Mouse (Mus musculus): ENCODE data around the gene 9530053A07Rik. TPM values are rescaled to one million over a fixed set of nuclear protein-coding genes. Genes with fewer than 3 reads are reported as not detected.

9530053A07Rik gene
- polyA plus RNA-seq, 2 experiments, result not detected

GRCm38 (mm10) chr7:28159292-28159691 is 30.0 kb downstream of the 9530053A07Rik start:
- TF ChIP-seq CTCF (IDR thresholded peaks at IDR 0.05; ENCODE audit: low read depth), result no peak
- TF ChIP-seq EP300 (IDR thresholded peaks at IDR 0.05; ENCODE audit: low read depth), result no peak
- no peak overlapping the region for H3K27ac ChIP-seq
- H3K4me1 ChIP-seq (replicated peaks; ENCODE audit: control insufficient read depth in 2 of 2, insufficient read depth in 2 of 2, low read length in 1 of 2), result no peaks in the 10 kb centered on the region
- H3K4me2 ChIP-seq (ENCODE audit: low read depth), result no peak overlapping the region
- no peak overlapping the region for H3K4me3 ChIP-seq (ENCODE audit: insufficient read depth in 1 of 2, low read depth in 2 of 2, low read length in 2 of 2)
- H3K9me3 ChIP-seq (ENCODE audit: control insufficient read depth, low read length), result no peaks in the 10 kb centered on the region
- no peak overlapping the region for H3K9ac ChIP-seq (replicated peaks)
- DNase-seq (ENCODE audit: low read depth in 3 of 3, low spot score in 3 of 3) (no peak), ATAC-seq (ENCODE audit: insufficient read depth) (no peak)
- 29% methylated on average over 6 of the region's 6 CpGs for WGBS (ENCODE audit: insufficient replicate concordance)
- no peaks in the 10 kb centered on the region for H3K36me3 ChIP-seq (replicated peaks; ENCODE audit: control insufficient read depth, insufficient read depth, low read depth)
- no peaks in the 10 kb centered on the region for H3K27me3 ChIP-seq (ENCODE audit: control insufficient read depth, insufficient read depth, low read length)

- DNase-seq (ENCODE audit: low read depth in 3 of 3, low spot score in 3 of 3) (no peak), ATAC-seq (ENCODE audit: insufficient read depth) (no peak)
- H3K27ac ChIP-seq, result no peak overlapping the region
- no peaks in the 10 kb centered on the region for H3K9me3 ChIP-seq (ENCODE audit: control insufficient read depth, low read length)
- 70% methylated on average over 3 of the region's 3 CpGs for WGBS (ENCODE audit: insufficient replicate concordance)
- H3K4me3 ChIP-seq (ENCODE audit: insufficient read depth in 1 of 2, low read depth in 2 of 2, low read length in 2 of 2), result no peak overlapping the region
- no peak for TF ChIP-seq EP300 (IDR thresholded peaks at IDR 0.05; ENCODE audit: low read depth)
- no peak for TF ChIP-seq CTCF (IDR thresholded peaks at IDR 0.05; ENCODE audit: low read depth)
- H3K27me3 ChIP-seq (ENCODE audit: control insufficient read depth, insufficient read depth, low read length), result no peaks in the 10 kb centered on the region
- no peaks in the 10 kb centered on the region for H3K4me1 ChIP-seq (replicated peaks; ENCODE audit: control insufficient read depth in 2 of 2, insufficient read depth in 2 of 2, low read length in 1 of 2)
- H3K36me3 ChIP-seq (replicated peaks; ENCODE audit: control insufficient read depth, insufficient read depth, low read depth), result no peaks in the 10 kb centered on the region
- H3K4me2 ChIP-seq (ENCODE audit: low read depth), result no peak overlapping the region
- no peak overlapping the region for H3K9ac ChIP-seq (replicated peaks)
Observed at GRCm38 (mm10) chr7:28159893-28160292, 30.6 kb downstream of the 9530053A07Rik start.

GRCm38 (mm10) chr7:28161163-28161749 is 32.0 kb downstream of the 9530053A07Rik start:
- Histone ChIP-seq H3K9me3 (ENCODE audit: control insufficient read depth, low read length) (no peaks in the 10 kb centered on the region; the same call in 1 of the 2 replicates), H3K36me3 (replicated peaks; ENCODE audit: control insufficient read depth, insufficient read depth, low read depth) (no peaks in the 10 kb centered on the region), H3K4me2 (ENCODE audit: low read depth) (no peak overlapping the region), H3K27me3 (ENCODE audit: control insufficient read depth, insufficient read depth, low read length) (no peaks in the 10 kb centered on the region), H3K4me1 (replicated peaks; ENCODE audit: control insufficient read depth in 2 of 2, insufficient read depth in 2 of 2, low read length in 1 of 2) (no peaks in the 10 kb centered on the region), H3K27ac (no peak overlapping the region), H3K4me3 (ENCODE audit: insufficient read depth in 1 of 2, low read depth in 2 of 2, low read length in 2 of 2) (no peak overlapping the region), H3K9ac (replicated peaks) (no peak overlapping the region)
- TF ChIP-seq EP300 (IDR thresholded peaks at IDR 0.05; ENCODE audit: low read depth) (no peak), CTCF (IDR thresholded peaks at IDR 0.05; ENCODE audit: low read depth) (no peak)
- ATAC-seq (ENCODE audit: insufficient read depth) (no peak), DNase-seq (ENCODE audit: low read depth in 3 of 3, low spot score in 3 of 3) (no peak)
- WGBS (ENCODE audit: insufficient replicate concordance), result 39% methylated on average over 9 of the region's 9 CpGs

GRCm38 (mm10) chr7:28165406-28165805 is 36.1 kb downstream of the 9530053A07Rik start:
- no peaks in the 10 kb centered on the region; the same call in 1 of the 2 replicates for H3K9me3 ChIP-seq (ENCODE audit: control insufficient read depth, low read length)
- no peak overlapping the region for H3K27ac ChIP-seq
- no peak for DNase-seq (ENCODE audit: low read depth in 3 of 3, low spot score in 3 of 3)
- no peak for ATAC-seq (ENCODE audit: insufficient read depth)
- no peak overlapping the region for H3K4me2 ChIP-seq (ENCODE audit: low read depth)
- WGBS (ENCODE audit: insufficient replicate concordance), result 69% methylated on average over 6 of the region's 6 CpGs
- no peak overlapping the region for H3K9ac ChIP-seq (replicated peaks)
- peaks cover under 1 to 3% of the 10 kb centered on the region in 2 experiments; a peak in 3 of 4 replicates for H3K4me1 ChIP-seq (replicated peaks; ENCODE audit: control insufficient read depth in 2 of 2, insufficient read depth in 2 of 2, low read length in 1 of 2)
- TF ChIP-seq EP300 (IDR thresholded peaks at IDR 0.05; ENCODE audit: low read depth) (no peak), CTCF (IDR thresholded peaks at IDR 0.05; ENCODE audit: low read depth) (0 out of 2 replicates have a peak, but pooled peaks have one; percentile 35)
- no peaks in the 10 kb centered on the region for H3K27me3 ChIP-seq (ENCODE audit: control insufficient read depth, insufficient read depth, low read length)
- no peak overlapping the region for H3K4me3 ChIP-seq (ENCODE audit: insufficient read depth in 1 of 2, low read depth in 2 of 2, low read length in 2 of 2)
- no peaks in the 10 kb centered on the region for H3K36me3 ChIP-seq (replicated peaks; ENCODE audit: control insufficient read depth, insufficient read depth, low read depth)

GRCm38 (mm10) chr7:28168320-28169115 is 39.3 kb downstream of the 9530053A07Rik start:
- peak; percentile 71 to 74 (median 71) for DNase-seq (ENCODE audit: low read depth in 3 of 3, low spot score in 3 of 3)
- no peaks in the 10 kb centered on the region for H3K27me3 ChIP-seq (ENCODE audit: control insufficient read depth, insufficient read depth, low read length)
- 2% methylated on average over 9 of the region's 9 CpGs for WGBS (ENCODE audit: insufficient replicate concordance)
- H3K4me2 ChIP-seq (ENCODE audit: low read depth), result peak overlapping the region; percentile 99
- no peak for TF ChIP-seq EP300 (IDR thresholded peaks at IDR 0.05; ENCODE audit: low read depth)
- TF ChIP-seq CTCF (IDR thresholded peaks at IDR 0.05; ENCODE audit: low read depth), result peak; percentile 96
- H3K27ac ChIP-seq, result peak overlapping the region; percentile 88
- peak overlapping the region; percentile 77 to 80 for H3K4me3 ChIP-seq (ENCODE audit: insufficient read depth in 1 of 2, low read depth in 2 of 2, low read length in 2 of 2)
- H3K9ac ChIP-seq (replicated peaks), result peak overlapping the region; percentile 86
- no peaks in the 10 kb centered on the region; the same call in 1 of the 2 replicates for H3K9me3 ChIP-seq (ENCODE audit: control insufficient read depth, low read length)
- peak; percentile 45 for ATAC-seq (ENCODE audit: insufficient read depth)
- H3K36me3 ChIP-seq (replicated peaks; ENCODE audit: control insufficient read depth, insufficient read depth, low read depth), result no peaks in the 10 kb centered on the region
- peaks cover 10 to 20% of the 10 kb centered on the region in 2 experiments for H3K4me1 ChIP-seq (replicated peaks; ENCODE audit: control insufficient read depth in 2 of 2, insufficient read depth in 2 of 2, low read length in 1 of 2)
